Mouse (Mus musculus): ENCODE measurements around the gene Jtb.

Gene Jtb

DNA sequence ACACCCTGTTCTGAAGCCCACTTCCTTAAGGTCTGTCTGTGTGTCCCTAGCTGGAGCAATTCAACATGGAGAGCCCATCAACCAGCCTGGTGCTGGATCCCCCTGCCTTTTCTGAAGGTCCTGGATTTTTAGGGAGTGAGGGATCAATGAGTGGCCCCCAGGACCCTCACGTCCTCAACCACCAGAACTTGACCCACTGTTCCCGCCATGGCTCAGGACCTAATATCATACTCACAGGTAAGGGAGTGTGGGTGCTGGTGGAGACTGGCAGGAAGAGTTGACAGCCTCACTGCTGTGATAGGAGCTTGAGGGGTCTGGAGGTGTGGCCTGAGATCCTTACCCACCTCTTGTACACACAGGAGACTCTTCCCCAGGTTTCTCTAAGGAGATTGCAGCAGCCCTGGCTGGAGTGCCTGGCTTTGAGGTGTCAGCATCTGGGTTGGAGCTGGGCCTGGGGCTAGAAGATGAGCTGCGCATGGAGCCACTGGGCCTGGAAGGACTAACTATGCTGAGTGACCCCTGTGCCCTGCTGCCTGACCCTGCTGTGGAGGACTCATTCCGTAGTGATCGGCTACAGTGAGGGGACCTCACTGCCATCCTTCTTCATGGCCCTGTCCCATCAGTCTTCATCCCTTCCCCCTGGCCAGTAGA, 31.8 kb downstream of the Jtb start:
- DNase-seq (ENCODE audit: low read depth, low spot score), result no peak

GRCm38 (mm10) chr3:90264687-90265033, 33.3 kb downstream of the Jtb start:
- no peak for DNase-seq (ENCODE audit: low read depth, low spot score)

DNA sequence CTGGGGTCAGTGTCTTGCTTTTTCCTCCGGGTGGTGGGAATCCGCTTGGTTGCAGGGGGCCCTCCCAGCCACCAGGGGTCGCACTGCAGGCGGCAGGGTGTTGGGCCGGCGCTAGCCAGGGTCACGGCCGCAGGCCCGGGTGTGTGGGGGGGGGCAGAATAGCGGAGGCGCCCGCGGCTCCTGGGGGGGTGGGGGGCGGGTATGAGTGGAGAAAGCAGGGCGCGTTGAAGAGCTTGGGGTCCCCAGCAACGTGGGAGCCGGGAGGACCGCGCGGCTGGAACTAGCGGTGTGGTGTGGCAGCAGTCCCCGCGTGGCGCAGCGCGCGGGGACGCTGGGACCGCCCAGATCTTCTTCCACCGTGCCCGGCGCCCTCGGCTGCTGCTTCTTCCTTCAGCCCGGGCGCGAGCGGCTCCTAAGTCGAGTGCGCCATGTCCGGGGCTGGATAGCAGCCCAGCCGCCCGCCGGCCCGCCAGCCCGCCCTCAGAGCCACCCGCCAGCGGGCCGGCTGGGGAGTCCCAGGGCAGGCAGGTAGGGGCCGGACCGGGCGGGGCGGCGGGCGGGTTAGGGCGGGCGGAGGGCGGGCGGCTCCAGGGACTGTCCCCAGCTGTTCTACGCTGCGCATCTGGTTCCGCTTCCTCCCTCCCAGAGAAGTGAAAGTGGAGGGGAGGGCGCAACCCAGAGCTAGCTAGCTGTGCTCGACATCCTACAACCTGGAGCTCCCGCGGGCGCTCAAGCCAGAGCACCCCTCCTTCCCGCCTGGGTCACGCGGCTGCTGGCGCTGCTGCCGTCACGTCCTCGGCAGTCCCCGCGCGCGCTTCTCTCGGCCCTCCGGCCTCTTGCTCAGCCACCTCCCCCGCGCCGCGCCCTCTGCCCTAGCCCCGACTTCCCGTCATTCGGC, 33.9 kb downstream of the Jtb start, which contains the start of gene Dennd4b:
TSS of gene Dennd4b (plus strand) at position 152 of the 898 bp plus-strand sequence.
- DNase-seq (ENCODE audit: low read depth, low spot score), result peak; percentile 76

DNA sequence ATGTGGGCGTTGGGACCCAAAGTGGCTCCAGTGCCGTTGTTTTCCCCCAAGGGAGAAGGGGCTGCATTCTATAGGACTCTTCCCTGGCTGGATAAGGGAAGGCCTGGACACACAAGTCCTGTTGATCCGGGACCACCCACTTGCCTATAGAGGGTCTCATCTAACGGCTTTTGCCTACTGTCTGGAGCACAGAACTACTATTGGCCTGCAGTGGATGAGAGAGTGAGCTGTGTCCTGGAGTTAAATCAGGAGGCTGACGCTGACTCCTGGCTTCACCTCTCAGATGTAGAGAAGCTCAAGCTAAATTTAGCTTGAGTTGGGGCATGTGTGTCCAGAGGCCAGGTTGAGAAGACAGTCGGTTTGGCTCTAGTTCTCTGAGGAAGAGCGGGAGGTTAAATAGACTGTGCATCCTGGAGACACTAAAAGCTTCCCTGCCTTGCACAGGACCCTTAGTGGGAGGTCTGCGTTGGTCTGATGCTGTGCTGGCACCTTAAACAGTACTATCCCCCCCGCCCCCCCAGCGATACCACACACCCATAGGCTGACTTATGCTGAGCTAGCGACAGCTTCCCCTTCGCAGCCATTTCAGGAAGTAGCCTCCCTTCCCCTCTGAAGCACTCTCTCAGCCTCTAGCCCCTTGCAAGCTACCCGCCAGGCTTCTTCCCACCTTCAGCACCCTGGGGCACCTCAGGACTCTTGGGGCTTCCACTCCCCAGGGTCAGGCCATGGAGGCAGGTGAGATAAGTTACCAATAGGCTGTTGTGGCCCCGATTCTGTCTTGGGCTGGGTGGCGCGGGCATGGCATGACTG, 34.7 kb downstream of the Jtb start:
- DNase-seq (ENCODE audit: low read depth, low spot score), result peak; percentile 39

- no peak for DNase-seq (ENCODE audit: low read depth, low spot score)
Measured at GRCm38 (mm10) chr3:90266901-90267775, 35.7 kb downstream of the Jtb start.

DNA sequence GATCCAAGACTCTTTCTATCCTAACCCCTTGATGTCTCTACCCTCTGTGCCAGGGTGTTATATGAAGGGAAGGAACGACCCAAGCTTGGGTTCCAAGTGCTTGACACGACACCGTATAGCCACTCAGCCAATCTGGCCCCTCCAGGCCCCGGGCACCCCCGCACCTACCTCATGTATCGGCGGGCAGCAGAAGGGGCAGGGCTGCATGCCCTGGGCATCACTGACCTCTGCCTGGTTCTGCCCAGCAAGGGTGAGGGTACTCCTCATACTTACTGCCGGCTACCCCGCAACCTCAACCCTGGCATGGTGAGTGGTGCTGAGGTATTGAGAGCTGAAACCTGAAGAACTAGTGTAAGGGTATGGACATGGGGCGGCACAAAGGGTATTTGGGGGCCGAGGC, 36.8 kb downstream of the Jtb start:
- DNase-seq (ENCODE audit: low read depth, low spot score), result no peak

GRCm38 (mm10) chr3:90268971-90269370, 37.6 kb downstream of the Jtb start:
- no peak for DNase-seq (ENCODE audit: low read depth, low spot score)

DNA sequence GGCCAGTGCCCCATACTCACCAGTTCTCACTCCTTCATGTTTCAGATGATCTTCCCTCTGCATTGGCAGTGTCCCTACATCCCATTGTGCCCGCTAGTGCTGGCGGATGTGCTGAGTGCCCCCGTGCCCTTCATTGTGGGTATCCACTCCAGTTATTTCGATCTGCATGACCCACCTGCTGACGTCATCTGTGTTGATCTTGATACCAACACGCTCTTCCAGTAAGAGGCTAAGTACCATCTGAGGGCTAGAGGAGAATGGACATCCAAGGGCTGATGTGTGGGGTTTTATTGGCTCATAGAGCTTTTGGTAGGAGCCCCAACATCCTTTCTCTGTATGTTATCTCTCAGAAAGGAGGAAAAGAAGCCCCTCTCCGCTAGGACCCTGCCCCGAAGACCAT, 39.4 kb downstream of the Jtb start:
- DNase-seq (ENCODE audit: low read depth, low spot score), result no peak

- DNase-seq (ENCODE audit: low read depth, low spot score), result peak; percentile 56
Measured at GRCm38 (mm10) chr3:90272170-90272569, 40.8 kb downstream of the Jtb start.

DNA sequence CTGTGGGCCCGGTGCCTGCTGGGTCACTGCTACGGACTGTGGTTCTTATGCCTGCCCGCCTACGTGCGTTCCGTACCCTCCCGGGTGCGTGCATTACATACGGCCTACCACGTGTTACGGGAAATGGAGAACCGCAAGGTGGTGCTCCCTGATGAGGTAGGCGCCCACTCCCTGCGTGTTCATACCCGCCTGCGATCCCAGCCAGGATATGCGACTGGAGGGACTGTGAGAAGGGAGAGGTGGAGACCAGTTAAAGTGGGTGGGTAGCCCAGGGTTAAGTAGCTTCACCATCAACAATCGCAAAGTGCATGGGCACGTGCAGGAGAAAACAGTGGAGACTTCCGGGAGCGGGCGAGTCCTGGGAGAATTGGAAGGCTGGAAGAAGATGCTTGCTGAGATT, 42.5 kb downstream of the Jtb start:
- DNase-seq (ENCODE audit: low read depth, low spot score), result peak; percentile 46

DNA sequence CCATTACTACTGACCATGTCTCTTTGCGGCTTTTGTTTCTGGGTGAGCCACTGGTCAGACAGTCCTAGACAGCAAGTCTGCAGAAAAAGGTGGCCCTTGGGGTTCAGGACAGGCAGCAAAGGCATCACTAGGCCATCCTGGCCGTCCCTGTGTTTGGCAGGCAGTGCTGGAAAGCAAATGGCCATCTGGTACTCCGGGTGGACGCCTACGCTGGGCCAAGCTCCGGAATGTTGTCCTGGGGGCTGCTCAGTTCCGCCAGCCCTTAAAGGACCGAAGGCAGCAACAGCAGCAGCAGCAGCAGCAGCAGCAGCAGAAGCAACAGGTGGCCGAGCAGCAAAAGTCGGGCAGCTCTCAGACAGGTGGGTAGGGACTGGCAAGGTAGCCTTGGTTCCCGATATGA, 43.9 kb downstream of the Jtb start:
- no peak for DNase-seq (ENCODE audit: low read depth, low spot score)

GRCm38 (mm10) chr3:90276858-90277257, 45.5 kb downstream of the Jtb start:
- DNase-seq (ENCODE audit: low read depth, low spot score), result no peak

DNA sequence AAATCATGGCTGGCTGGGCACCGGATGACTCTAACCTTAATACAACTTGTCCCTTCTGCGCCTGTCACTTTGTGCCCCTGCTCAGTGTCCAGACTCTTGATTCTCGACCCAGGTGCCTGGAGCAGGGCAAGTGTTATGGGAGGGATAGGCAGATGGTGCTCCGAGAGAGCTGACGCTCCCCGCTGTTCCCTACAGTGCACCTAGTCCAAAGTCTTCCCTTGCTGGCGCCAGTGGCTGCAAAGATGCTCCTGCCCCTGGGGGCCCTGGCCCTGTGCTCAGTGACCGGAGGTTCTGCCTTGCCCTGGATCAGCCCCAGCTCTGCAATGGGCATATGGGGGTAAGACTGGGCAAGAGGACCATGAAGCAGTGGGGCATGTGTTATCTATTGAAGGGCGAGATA, 46.4 kb downstream of the Jtb start:
- DNase-seq (ENCODE audit: low read depth, low spot score), result no peak

DNA sequence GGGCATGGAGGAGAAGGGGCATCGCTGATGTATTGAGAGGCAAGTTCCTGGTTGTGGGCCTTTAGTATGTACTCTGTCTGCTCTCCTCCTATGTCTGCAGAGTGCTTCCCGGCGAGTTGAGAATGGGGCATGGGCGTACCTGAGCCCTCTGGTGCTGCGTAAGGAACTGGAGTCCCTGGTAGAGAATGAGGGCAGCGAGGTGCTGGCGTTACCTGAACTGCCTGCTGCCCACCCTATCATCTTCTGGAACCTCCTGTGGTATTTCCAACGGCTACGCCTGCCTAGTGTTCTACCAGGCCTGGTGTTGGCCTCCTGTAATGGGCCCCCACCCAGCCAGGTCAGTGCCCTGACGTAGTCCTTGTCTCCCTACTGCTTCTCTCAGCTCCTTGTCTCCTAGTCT, 46.8 kb downstream of the Jtb start:
- DNase-seq (ENCODE audit: low read depth, low spot score), result no peak

GRCm38 (mm10) chr3:90279216-90279615, 47.8 kb downstream of the Jtb start:
- DNase-seq (ENCODE audit: low read depth, low spot score), result no peak

DNA sequence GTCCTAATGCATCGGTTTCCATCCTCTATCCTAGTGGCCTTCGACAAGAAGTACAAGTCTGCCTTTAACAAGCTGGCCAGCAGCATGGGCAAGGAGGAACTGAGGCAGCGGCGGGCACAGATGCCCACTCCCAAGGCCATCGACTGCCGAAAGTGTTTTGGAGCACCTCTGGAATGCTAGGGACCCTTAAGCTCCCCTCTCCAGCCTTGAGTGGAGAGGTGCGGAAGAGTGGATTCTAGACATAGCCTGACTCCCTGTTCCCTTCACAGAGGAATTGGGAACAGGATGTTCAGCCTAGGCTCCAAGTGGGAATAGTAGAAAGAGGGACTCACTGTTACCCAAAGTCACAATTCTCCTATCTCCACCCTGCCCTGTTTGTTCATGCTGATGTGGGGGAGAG, 48.3 kb downstream of the Jtb start:
- DNase-seq (ENCODE audit: low read depth, low spot score), result no peak

GRCm38 (mm10) chr3:90280708-90281107, 49.3 kb downstream of the Jtb start:
- no peak for DNase-seq (ENCODE audit: low read depth, low spot score)

- DNase-seq (ENCODE audit: low read depth, low spot score), result no peak
Measured at GRCm38 (mm10) chr3:90284150-90284549, 52.8 kb downstream of the Jtb start.
